Mouse (Mus musculus): ENCODE data around the gene Ccdc157.
"Not testable (repeated sequence)": the region's sequence is repeated elsewhere in the genome, so short reads cannot be mapped to it uniquely, and the experiment has no call there.

The Ccdc157 gene

DNA sequence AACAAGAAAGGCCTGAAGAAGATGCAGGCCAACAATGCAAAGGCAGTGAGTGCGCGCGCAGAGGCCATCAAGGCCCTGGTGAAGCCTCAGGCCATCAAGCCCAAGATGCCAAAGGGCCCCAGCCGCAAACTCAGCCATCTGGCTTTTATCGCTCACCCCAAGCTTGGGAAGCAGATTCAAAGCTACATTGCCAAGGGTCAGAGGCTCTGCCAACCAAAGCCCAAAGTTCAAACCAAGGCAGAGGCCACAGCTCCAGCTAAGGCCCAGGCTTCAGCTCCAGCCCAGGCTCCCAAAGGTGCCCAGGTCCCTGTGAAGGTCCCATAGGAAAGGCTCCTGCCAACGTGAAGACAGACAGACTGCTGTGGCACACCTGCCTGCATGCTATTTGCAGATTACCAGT is 52.2 kb downstream of the Ccdc157 start:
- in situ Hi-C loops (cut with MboI; ENCODE audit: low sequenced_read_pairs): not testable (repeated sequence)

DNA sequence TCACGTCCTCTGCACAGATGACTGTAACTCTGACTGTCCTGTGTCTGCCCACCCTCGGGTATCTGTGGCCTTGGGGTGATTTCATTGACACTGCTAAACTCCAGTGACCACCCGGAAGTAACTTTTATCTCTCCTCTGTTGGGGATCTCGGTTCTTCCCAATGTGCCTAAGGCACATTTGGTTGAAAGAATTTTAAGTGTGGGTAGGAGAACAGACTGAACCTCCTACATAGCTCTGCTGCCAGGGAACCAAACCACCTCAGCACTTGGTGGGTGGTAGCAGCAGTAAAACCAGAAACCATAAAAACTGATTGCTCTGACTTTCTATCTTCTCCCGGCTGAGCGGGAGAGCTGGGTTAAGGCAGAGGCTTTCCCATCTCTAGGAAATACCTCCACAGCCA is 54.6 kb downstream of the Ccdc157 start:
- in situ Hi-C loops (cut with MboI; ENCODE audit: low sequenced_read_pairs): no loop called here

DNA sequence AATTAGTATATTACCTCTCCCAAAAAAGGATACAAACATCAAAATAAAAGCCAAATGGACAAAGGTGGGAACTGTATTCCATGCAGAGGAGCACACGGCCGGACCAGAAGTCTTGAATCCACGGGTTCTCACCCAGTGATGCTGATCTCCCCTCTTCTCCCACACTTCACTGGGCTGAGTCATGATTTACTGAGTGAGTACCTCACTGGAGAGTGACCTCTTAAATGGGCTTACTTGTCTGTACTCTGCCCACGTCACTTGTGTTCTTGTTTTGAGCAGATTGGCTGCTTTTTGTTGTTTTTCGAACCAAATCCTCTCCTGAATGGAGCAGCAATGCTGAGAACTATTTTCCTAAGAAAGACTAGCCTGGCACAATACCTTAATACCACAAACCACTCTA is 55.1 kb downstream of the Ccdc157 start:
- in situ Hi-C loops (cut with MboI; ENCODE audit: low sequenced_read_pairs): no loop called here

GRCm38 (mm10) chr11:4103522-4103921 is 56.6 kb downstream of the Ccdc157 start:
- in situ Hi-C loops (cut with MboI; ENCODE audit: low sequenced_read_pairs): no loop called here

DNA sequence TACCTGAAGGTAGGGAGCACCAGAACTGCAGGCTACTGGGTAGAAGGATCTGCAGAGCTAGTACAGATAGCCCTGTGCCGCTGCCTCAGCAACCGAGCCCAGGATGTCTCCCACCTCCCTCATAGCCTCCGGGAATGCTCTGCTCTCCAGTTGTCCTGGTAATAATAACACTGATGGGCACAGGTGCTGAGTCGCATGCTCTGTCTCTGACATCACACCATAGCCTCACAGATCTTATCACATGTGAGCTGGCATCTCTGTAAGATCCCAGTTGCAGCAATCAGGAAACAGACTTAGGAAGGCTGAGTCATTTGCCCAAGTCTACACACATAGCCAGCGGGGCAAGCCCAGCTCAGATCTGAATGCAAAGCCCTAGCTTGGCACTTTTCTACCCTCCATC is 58.2 kb downstream of the Ccdc157 start:
- in situ Hi-C loops (cut with MboI; ENCODE audit: low sequenced_read_pairs): no loop called here

GRCm38 (mm10) chr11:4099447-4099846 is 60.6 kb downstream of the Ccdc157 start:
- in situ Hi-C loops (cut with MboI; ENCODE audit: low sequenced_read_pairs): no loop called here

DNA sequence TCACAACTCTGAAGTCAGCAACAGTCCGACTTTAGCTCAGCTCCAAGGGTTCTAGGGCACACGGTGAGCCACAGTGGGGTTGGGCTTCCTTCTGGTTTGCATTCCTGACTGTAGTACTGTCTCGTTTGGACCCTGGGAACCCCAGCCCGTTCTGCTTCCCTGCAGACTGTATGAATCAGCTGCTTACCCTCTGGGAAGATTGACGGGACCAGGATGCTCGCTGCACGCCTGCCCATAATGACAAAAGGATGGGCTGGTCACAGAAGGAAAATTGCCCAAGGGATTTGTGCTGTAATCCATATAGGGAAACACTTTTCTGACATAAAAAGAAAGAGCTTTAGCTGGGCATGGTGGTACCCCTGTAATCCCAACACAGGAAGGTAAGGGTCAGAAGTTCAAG is 61.3 kb downstream of the Ccdc157 start:
- in situ Hi-C loops (cut with MboI; ENCODE audit: low sequenced_read_pairs): no loop called here

DNA sequence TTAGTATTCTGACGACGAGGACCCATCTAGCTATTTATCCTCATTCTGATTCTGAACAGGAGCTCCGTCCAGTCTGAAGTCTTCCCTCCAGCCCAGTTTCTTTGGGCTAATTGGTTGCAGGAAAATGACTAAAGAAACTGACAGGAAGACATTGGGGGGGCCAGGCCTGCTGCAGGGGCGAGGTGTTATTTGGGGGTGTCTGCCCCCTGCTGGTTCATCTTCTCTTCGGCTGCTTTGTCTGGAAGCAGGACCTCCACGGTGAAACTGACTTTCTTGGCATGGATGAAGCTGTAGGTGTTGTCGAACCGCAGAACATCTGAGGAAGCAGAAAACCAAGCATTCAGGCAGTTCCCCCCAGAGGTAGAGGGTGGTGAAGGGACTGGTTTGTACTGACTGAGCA is 62.0 kb downstream of the Ccdc157 start:
- in situ Hi-C loops (cut with MboI; ENCODE audit: low sequenced_read_pairs): no loop called here

DNA sequence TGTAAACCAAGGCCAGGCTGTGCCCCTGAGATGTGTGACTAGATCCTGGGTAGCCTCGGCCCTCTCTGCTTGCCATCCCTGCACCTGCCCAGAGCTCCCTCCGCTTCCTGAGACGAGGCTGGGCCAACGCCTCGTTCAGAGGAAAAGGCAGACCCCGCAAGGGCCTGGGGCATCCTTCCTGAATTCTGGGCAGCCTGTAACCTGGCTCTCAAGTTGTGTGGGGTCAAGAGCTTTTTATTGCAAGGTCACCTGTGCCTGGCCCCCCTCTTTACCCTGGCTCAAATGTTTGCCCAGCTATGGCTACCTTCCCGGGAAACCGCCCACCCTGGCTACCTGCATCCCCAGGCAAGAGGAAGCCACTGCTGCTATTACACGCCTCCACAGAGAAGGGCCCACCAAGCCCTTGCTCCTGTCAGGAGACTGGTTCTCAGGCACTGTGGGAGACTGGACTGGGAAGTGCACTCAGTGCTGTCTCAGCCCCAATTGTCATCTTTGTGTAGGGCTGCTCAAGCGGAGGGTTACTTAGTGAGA is 62.9 kb downstream of the Ccdc157 start:
- in situ Hi-C loops (cut with MboI; ENCODE audit: low sequenced_read_pairs): no loop called here

- in situ Hi-C loops (cut with MboI; ENCODE audit: low sequenced_read_pairs): no loop called here
Measured at GRCm38 (mm10) chr11:4096054-4096984, 63.8 kb downstream of the Ccdc157 start.

DNA sequence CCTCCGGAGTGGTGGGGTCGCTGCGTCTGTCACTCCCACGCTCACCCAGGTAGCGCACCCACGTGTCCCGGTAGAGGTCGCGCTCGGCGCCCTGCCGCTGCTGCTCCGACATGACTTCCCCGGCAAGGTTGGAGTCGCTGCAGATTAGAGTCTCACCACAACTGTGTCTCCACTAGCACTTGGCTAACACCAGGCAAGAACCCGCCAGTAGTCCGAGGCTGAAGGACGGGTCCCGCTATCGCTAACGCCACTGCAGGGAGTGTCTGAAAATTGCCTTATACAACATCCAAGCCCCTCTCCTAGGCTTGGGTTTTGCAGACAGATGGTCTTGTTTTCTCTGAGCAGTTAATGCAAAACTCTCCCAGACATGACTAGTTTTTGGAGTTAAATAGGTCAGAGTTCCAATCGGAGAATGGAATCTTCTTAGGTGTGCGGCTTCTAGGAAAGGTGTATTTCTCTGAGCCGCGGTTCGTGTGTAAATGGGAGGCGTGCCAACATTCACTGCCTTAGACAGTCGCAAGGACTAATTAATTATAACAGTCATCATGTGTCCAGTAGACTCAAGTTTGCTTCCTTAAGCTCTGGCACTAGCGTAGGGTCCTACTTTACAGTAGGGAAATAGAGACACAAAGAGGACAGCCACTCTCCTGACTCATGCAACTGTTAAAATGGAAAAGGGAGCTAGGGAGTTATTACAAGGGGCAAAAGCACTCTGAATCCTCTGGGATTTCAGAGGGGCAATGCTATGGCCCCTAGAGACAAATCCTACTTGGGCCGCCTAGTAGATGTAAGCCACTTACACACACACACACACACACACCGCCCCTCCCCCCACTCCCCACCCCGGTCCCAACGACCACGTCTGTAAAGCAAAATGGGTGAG is 64.7 kb downstream of the Ccdc157 start, which contains the start of gene Mtfp1:
TSS of gene Mtfp1 (minus strand) at position 275 of the 883 bp plus-strand sequence.
- in situ Hi-C loops (cut with MboI; ENCODE audit: low sequenced_read_pairs): no loop called here

GRCm38 (mm10) chr11:4094378-4095170 is 65.5 kb downstream of the Ccdc157 start:
- in situ Hi-C loops (cut with MboI; ENCODE audit: low sequenced_read_pairs): no loop called here

DNA sequence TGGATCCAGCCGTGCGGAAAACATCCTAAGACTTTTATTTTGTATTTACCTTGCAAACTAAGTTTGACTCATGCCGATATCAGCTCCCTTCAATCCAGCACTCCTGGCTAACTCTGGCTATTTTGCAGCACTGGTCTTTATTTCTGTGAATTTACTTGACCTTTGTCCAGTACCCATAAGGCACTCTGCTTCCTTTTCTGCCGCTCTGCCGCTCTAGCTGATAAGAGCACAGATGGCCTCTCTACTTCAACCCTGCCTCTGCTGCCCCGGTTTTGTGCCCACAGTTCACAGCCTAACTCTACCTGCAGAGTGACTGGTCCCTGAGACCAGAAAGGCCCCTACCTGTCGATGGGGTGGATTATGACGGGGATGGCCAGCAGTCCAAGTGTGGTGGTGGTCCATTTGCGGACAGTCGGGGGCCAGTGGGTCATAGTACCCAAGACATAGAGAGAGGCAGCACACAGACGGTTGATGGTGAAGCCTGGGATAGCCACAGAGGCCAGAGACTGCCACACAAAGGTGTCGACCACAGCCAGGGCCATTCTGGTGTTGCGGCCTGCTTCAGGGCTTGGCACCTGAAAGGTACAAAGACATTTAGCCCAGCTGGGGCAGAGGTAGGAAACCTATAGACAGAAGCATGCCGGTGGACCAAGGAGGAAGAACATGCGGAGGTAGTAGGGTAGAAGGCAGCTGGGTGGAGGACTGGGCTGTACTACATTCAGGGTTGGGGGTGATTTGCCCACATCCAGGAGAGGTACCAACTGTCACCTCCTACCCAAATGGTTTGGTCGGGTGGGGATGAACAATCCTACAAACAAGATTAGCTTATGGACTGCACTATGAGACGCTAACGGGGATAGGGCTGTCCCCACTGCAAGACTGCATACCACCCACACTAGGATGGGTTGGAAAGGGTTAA is 66.4 kb downstream of the Ccdc157 start:
- in situ Hi-C loops (cut with MboI; ENCODE audit: low sequenced_read_pairs): no loop called here

Data from CH12F3 (cell line).